ENCODE assay signal across 21 mouse cellular contexts in genomic region chr11:61027160-61027559, GRCm38 (mm10). TPM values are rescaled to one million over a fixed set of nuclear protein-coding genes. Genes with fewer than 3 reads are reported as not detected.
DNase-seq lines count a peak whose midpoint lies in the region; ATAC-seq and TF ChIP-seq lines count a peak whose summit lies in the region.
"Had no signal": no experiment of that assay in that cellular context is flagged by ENCODE, and none has a peak within 500 bp of the region (broad histone marks: within the 10 kb centered on the region; RNA-seq: fewer than 3 reads in every experiment).

No protein-coding gene starts in this region.

- no peaks in the 10 kb centered on the region for H3K9me3 ChIP-seq in heart, postnatal 0 days (replicated peaks; ENCODE audit: control insufficient read depth, low read length)
- no peaks in the 10 kb centered on the region for H3K9me3 ChIP-seq in neural tube, embryonic 12.5 days
- no peaks in the 10 kb centered on the region for H3K9me3 ChIP-seq in limb, embryonic 12.5 days
- H3K9me3 ChIP-seq: forebrain, embryonic 15.5 days; G1E; midbrain, embryonic 12.5 days had no signal

- no peak for TF ChIP-seq CTCF in heart, postnatal 0 days (IDR thresholded peaks at IDR 0.05; ENCODE audit: low read depth)

- H3K4me1 ChIP-seq in heart, postnatal 0 days (ENCODE audit: control insufficient read depth, insufficient read depth) = peaks cover 54% of the 10 kb centered on the region
- H3K4me1 ChIP-seq in neural tube, embryonic 12.5 days = peaks cover 23% of the 10 kb centered on the region
- H3K4me1 ChIP-seq in limb, embryonic 12.5 days (replicated peaks) = peaks cover 28% of the 10 kb centered on the region

- ATAC-seq in heart, postnatal 0 days (ENCODE audit: insufficient read depth, low read depth) = no peak
- 0 out of 2 replicates have a peak, but pooled peaks have one; percentile 67 for ATAC-seq in neural tube, embryonic 12.5 days (ENCODE audit: low FRiP score, low read depth)
- 0 out of 2 replicates have a peak, but pooled peaks have one; percentile 38 for ATAC-seq in limb, embryonic 12.5 days (ENCODE audit: insufficient number of reproducible peaks, insufficient read depth, low FRiP score, low TSS enrichment, low read depth)
- no peak for ATAC-seq in monocyte, adult 5-6 weeks (replicated peaks; ENCODE audit: insufficient number of reproducible peaks, low FRiP score, low TSS enrichment, poor library complexity, severe bottlenecking)
- ATAC-seq: forebrain, embryonic 15.5 days; inflammation-experienced regulatory T-cells, adult 6 months; liver, postnatal 0 days had no signal

- H3K36me3 ChIP-seq in heart, postnatal 0 days (replicated peaks; ENCODE audit: control insufficient read depth, insufficient read depth, low read length) = no peaks in the 10 kb centered on the region
- H3K36me3 ChIP-seq in neural tube, embryonic 12.5 days = no peaks in the 10 kb centered on the region
- H3K36me3 ChIP-seq in limb, embryonic 12.5 days = no peaks in the 10 kb centered on the region
- H3K36me3 ChIP-seq: forebrain, embryonic 15.5 days; G1E; midbrain, embryonic 12.5 days had no signal

- H3K4me2 ChIP-seq in heart, postnatal 0 days (ENCODE audit: low read depth, low read length) = no peak overlapping the region
- H3K4me2 ChIP-seq in neural tube, embryonic 12.5 days (replicated peaks) = no peak overlapping the region
- H3K4me2 ChIP-seq in limb, embryonic 12.5 days = no peak overlapping the region
- H3K4me2 ChIP-seq: forebrain, embryonic 15.5 days; midbrain, embryonic 12.5 days had no signal

- peak overlapping the region; percentile 71 for H3K27ac ChIP-seq in heart, postnatal 0 days (ENCODE audit: low read depth)
- no peak overlapping the region for H3K27ac ChIP-seq in neural tube, embryonic 12.5 days
- no peak overlapping the region for H3K27ac ChIP-seq in limb, embryonic 12.5 days
- H3K27ac ChIP-seq: forebrain, embryonic 15.5 days; midbrain, embryonic 12.5 days had no signal

- TF ChIP-seq EP300 in heart, postnatal 0 days (IDR thresholded peaks at IDR 0.05; ENCODE audit: low read depth) = no peak

- H3K27me3 ChIP-seq in heart, postnatal 0 days (ENCODE audit: control insufficient read depth, insufficient read depth, low read length) = peaks cover 22% of the 10 kb centered on the region
- H3K27me3 ChIP-seq in neural tube, embryonic 12.5 days (replicated peaks) = peaks cover 38% of the 10 kb centered on the region
- H3K27me3 ChIP-seq in limb, embryonic 12.5 days = peaks cover 46% of the 10 kb centered on the region

- no peak overlapping the region for H3K4me3 ChIP-seq in heart, postnatal 0 days (ENCODE audit: low read depth, low read length)
- H3K4me3 ChIP-seq in neural tube, embryonic 12.5 days = no peak overlapping the region
- no peak overlapping the region for H3K4me3 ChIP-seq in limb, embryonic 12.5 days (replicated peaks)
- H3K4me3 ChIP-seq: forebrain, embryonic 15.5 days; midbrain, embryonic 12.5 days had no signal

- DNase-seq in heart, postnatal 0 days (ENCODE audit: low spot score) = no peak
- no peak for DNase-seq in heart, adult 9 months (ENCODE audit: low spot score in 2 of 2)
- DNase-seq in neural tube, embryonic 10.5 days (ENCODE audit: extremely low spot score, low spot score) = no peak
- peak; percentile 46 for DNase-seq in cerebellum, adult 8-10 months
- DNase-seq in right cerebral cortex, postnatal 36 days (ENCODE audit: low spot score in 2 of 2) = no peak
- DNase-seq: adrenal gland, adult 2 months; heart, postnatal 10 days; kidney, adult 8-10 months; kidney, postnatal 25 days; liver; liver, postnatal 0 days; lung, postnatal 36 days; thymus, adult 18-20 months had no signal

- no peak overlapping the region for H3K9ac ChIP-seq in heart, postnatal 0 days (replicated peaks; ENCODE audit: low read depth, low read length)
- no peak overlapping the region for H3K9ac ChIP-seq in neural tube, embryonic 12.5 days
- no peak overlapping the region for H3K9ac ChIP-seq in limb, embryonic 12.5 days (replicated peaks)
- H3K9ac ChIP-seq: forebrain, embryonic 15.5 days; liver, postnatal 0 days; midbrain, embryonic 12.5 days had no signal

- WGBS in heart, postnatal 0 days = 89% methylated on average over 4 of the region's 4 CpGs
- WGBS in neural tube, embryonic 12.5 days = 77% methylated on average over 4 of the region's 4 CpGs
- WGBS in limb, embryonic 12.5 days = 92% methylated on average over 4 of the region's 4 CpGs

RNA-seq across cellular contexts. Expression of gene Kcnj12, which starts 4.8 kb away (rescaled TPM):
- 38.9 and 69.3 TPM in 2 replicates for total RNA-seq in heart, postnatal 0 days (2014; rRNA removed; ENCODE audit: low replicate concordance)
- polyA plus RNA-seq in heart, postnatal 0 days (2015; fragmentation: Nextera tagmentation; extraction: Ambion mirVana) = 9.5 and 10.8 TPM in 2 replicates
- 7.4 and 10.3 TPM in 2 replicates for polyA plus RNA-seq in neural tube, embryonic 12.5 days (2016; fragmentation: Nextera tagmentation; extraction: Ambion mirVana)
- 0.20 and 0.31 TPM in 2 replicates for polyA plus RNA-seq in limb, embryonic 12.5 days (2016; fragmentation: Nextera tagmentation; extraction: Ambion mirVana)
- not detected in 3 replicates for total RNA-seq in monocyte, adult 5-6 weeks (2017)
- total RNA-seq: G1E; granulocyte monocyte progenitor cell, adult 5-6 weeks had no signal
- polyA plus RNA-seq: G1E; inflammation-experienced regulatory T-cells, adult 6 months; liver, postnatal 0 days had no signal

Comparison
In these comparisons a context has a peak if more than half of its experiments do, and no peak if none do; other contexts are left out.
1. ATAC-seq: peak in neural tube, embryonic 12.5 days (single experiment) and limb, embryonic 12.5 days (single experiment); none in heart, postnatal 0 days (single experiment) and monocyte, adult 5-6 weeks (single experiment).